8 mouse cellular contexts compared by ENCODE assay signal in the genomic region with DNA sequence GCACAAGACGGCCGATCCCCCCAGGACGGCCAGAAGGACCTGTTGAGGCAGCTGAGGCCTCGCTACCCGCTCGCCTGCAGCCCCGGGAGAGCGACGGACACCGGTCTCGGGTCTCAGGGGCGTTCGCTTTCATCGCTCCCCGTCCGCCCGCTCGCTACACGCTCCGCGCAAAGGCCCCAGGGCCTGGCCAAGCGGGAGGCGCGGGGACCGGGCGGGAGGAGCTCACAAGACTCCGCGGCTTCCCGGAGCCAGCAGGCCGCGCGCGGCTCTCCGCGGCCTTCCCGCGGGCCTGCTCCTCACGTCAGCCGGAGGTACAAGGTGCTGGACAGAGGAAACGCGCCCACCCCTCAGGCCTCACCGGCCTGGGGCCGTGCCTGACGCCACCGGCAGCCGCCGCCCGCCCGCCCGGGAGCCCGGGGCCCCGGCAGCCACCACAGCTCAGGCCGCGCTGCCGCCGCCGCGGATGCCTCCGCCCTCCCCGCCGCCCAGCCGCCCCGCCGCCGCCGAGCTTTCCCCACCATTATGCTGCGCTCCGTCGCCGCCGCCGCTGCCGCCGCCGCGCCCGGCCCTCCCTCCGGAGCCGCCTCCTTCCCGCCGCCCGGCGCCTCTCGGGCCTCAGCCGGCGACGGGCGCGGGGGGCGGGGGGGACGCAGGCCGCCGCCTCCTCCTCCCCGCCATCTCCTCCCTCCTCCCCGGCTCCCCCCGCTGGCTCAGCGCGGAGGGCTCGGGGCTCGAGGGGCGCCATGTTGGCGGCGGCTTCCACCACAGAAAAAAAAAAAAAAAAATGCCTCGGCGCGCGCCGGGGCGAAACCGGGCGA. TPM values are rescaled to one million over a fixed set of nuclear protein-coding genes. Genes with fewer than 3 reads are reported as not detected.
DNase-seq lines count a peak whose midpoint lies in the region; ATAC-seq lines count a peak whose summit lies in the region.

No protein-coding gene starts in this region.

- peak; percentile 48 for DNase-seq in layer of hippocampus, adult 11-12 months (ENCODE audit: low spot score)
- no peak for DNase-seq in layer of hippocampus, adult 9-10 months (ENCODE audit: low spot score)
- DNase-seq in embryo, embryonic 9.5 days (ENCODE audit: extremely low spot score): peak; percentile 75
- DNase-seq in heart, adult 11 months: peak; percentile 98
- peak; percentile 76 for DNase-seq in kidney, adult 18-20 months
- peak; percentile 28 to 57 for DNase-seq in spleen, postnatal 14 days (ENCODE audit: low spot score in 2 of 2)

- H3K27ac ChIP-seq in limb, embryonic 15.5 days: peak overlapping the region; percentile 100
- H3K27ac ChIP-seq in midbrain, embryonic 16.5 days (ENCODE audit: low read length): peak overlapping the region; percentile 99

- H3K9me3 ChIP-seq in limb, embryonic 15.5 days: no peaks in the 10 kb centered on the region
- H3K9me3 ChIP-seq in midbrain, embryonic 16.5 days (replicated peaks; ENCODE audit: control insufficient read depth, low read length, poor library complexity, severe bottlenecking): no peaks in the 10 kb centered on the region

- peak overlapping the region; percentile 89 for H3K4me3 ChIP-seq in limb, embryonic 15.5 days
- peak overlapping the region; percentile 77 for H3K4me3 ChIP-seq in midbrain, embryonic 16.5 days (ENCODE audit: low read depth, low read length)

- H3K4me2 ChIP-seq in limb, embryonic 15.5 days: peak overlapping the region; percentile 60
- H3K4me2 ChIP-seq in midbrain, embryonic 16.5 days (ENCODE audit: low read length): peak overlapping the region; percentile 65

- WGBS in limb, embryonic 15.5 days: under 1% methylated on average over 41 of the region's 111 CpGs
- 2% methylated on average over 40 of the region's 111 CpGs for WGBS in midbrain, embryonic 16.5 days

- H3K27me3 ChIP-seq in limb, embryonic 15.5 days: no peaks in the 10 kb centered on the region
- no peaks in the 10 kb centered on the region for H3K27me3 ChIP-seq in midbrain, embryonic 16.5 days (ENCODE audit: control insufficient read depth, insufficient read depth, low read depth, low read length)

- H3K4me1 ChIP-seq in limb, embryonic 15.5 days: peaks cover 21% of the 10 kb centered on the region
- H3K4me1 ChIP-seq in midbrain, embryonic 16.5 days (ENCODE audit: control insufficient read depth, insufficient read depth, low read length): peaks cover 30% of the 10 kb centered on the region

- H3K36me3 ChIP-seq in limb, embryonic 15.5 days: no peaks in the 10 kb centered on the region
- H3K36me3 ChIP-seq in midbrain, embryonic 16.5 days (ENCODE audit: control insufficient read depth, insufficient read depth, low read length): no peaks in the 10 kb centered on the region

- ATAC-seq in limb, embryonic 15.5 days (ENCODE audit: insufficient number of reproducible peaks, low FRiP score, low TSS enrichment, low read depth): peak; percentile 86
- ATAC-seq in midbrain, embryonic 16.5 days: peak; percentile 81

- H3K9ac ChIP-seq in limb, embryonic 15.5 days: peak overlapping the region; percentile 99
- H3K9ac ChIP-seq in midbrain, embryonic 16.5 days (ENCODE audit: low read depth, low read length): peak overlapping the region; percentile 100

RNA-seq across cellular contexts. Expression of gene Zmynd11, which starts 1.1 kb away (rescaled TPM):
- polyA plus RNA-seq in limb, embryonic 15.5 days (2015; fragmentation: Nextera tagmentation; extraction: Ambion mirVana): 113 and 114 TPM in 2 replicates
- polyA plus RNA-seq in midbrain, embryonic 16.5 days (2015; fragmentation: Nextera tagmentation; extraction: Ambion mirVana): 185 and 188 TPM in 2 replicates
